Mouse (Mus musculus): ENCODE results near the gene Bahcc1. TPM values are rescaled to one million over a fixed set of nuclear protein-coding genes. Genes with fewer than 3 reads are reported as not detected.

Bahcc1 gene
- total RNA-seq, 2 experiments from 2014 or later = 3.5 to 5.0 TPM

DNA sequence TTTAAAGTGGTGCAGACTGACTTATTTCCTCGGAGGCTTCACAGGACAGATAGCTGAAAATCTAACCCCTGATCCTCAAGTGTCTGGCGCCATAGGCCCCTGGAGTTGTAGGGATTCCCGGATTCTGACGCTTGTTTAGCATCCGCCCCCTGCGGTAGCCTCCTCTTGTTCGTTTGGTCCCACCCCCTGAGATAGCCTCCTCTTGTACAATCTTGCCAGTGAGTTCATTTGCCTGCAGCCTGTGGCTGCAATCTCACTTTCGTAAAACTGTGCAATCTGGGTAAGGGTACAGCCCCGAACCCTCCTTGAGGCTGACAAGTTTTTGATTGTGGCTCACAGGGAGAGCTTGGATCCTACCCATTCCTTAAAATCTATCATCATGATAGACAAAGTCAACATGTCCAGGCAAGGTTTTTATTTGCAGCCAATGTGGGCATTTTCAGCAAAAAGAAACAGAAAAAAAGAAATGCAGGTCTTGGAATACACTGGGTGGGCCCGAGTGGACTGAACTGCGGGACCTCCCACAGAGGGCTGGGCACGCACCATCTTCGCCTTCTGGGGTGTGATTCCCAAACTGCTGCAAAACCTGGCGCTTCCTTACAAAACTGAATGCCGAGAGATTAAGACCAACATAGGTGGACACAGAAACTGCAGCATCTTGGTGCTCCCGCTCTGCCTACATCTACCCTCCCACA is 82.1 kb downstream of the Bahcc1 start:
- DNase-seq = no peak

GRCm38 (mm10) chr11:120315416-120315761 is 82.6 kb downstream of the Bahcc1 start:
- DNase-seq = no peak

DNA sequence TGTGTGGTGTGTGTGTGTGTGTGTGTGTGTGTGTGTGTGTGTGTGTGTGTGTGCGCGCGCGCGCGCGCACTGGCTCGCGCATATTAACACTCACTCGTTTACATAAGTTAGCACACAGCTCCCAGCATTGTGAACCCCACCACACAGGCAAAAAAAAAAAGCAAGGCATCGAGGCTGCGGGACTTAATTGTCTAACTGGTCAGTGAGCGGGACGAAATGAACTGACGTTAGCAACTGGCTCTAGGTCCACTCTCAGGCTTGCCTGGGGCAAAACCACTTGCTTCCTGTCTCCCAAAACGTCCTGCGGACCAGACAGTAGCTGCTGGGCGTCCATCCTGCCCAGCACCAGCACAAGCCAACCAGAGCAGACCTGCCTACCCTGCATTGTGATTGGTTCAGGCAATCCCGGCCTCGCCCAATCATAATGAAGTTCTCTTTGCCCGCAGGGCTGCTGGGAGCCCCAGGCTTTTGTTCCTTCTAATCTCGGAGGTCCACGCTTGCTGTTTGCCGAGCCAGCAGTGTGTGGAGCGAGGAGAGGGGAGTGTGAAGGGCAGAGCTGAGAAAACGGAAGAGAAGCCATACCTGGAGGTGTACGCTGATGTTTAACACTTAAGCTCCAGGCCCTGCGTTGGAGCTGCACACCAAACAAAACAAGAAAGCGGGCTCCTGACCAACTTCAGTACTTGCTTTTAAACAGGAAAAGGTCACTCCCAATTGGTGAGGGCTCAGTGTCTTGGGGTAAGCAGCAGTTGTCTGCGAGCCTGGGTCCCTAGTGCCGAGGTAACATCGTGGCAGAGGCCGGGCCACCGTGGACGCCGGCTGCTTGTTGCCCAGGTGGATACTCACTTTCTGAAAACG is 83.3 kb downstream of the Bahcc1 start:
- peak; percentile 93 to 98 for DNase-seq

- no peak for DNase-seq
These were observed 84.0 kb downstream of the Bahcc1 start for GRCm38 (mm10) chr11:120316690-120317254.

- no peak for DNase-seq
These were observed 84.7 kb downstream of the Bahcc1 start for GRCm38 (mm10) chr11:120317456-120317855.

GRCm38 (mm10) chr11:120319310-120319709 is 86.6 kb downstream of the Bahcc1 start:
- DNase-seq = no peak

DNA sequence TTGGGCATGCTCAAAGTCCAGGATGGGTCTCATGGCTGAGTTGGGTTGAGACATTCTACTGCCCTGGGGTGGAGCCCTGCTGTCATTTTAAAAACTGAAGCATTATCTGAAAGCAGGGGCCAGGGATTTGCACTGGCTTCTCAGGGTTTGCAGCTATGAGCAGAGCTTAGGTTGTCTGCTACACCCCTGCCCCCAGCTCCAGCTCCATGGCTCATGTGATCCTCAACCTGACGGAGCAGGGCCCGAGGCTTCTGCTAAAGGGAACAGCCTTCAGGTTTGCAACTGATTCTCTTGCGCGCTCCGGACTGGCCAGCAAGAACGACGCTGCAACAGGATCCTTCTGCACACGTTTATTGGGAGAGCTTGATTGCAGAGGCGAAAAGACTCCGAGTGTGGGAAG is 87.4 kb downstream of the Bahcc1 start:
- DNase-seq = no peak

GRCm38 (mm10) chr11:120335431-120336021 is 102.8 kb downstream of the Bahcc1 start:
- DNase-seq = peak in 1 of 2 experiments; percentile 14

DNA sequence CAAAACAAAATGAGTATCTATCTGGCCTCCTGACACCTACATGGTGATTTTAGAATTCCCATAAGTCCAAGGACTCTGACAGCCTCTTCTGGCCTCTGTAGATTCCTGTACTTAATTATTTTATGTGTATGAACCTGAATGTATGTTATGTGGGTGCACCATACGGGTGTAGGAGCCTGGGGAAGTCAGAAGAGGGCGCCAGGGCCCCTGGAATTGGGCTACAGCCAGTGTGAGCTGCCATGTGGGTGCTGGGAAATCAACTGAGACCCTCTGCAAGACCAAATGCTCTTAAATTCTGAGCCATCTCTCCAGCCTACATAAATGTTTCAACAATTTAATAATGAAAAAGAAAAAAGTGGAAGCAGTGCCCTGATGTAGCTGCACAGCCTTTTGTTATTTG is 104.7 kb downstream of the Bahcc1 start:
- DNase-seq = no peak

GRCm38 (mm10) chr11:120338786-120339185 is 106.0 kb downstream of the Bahcc1 start:
- DNase-seq = no peak

- DNase-seq = no peak
These were observed 107.3 kb downstream of the Bahcc1 start for GRCm38 (mm10) chr11:120339978-120340513.

GRCm38 (mm10) chr11:120341661-120342060 is 108.9 kb downstream of the Bahcc1 start:
- no peak for DNase-seq

Small RNAs within 50 kb of the gene (microRNA-seq; reads per million reads assigned to microRNA genes)
- gene Gm47297 = 0 reads per million in 2 experiments

Other genes with a start within 250 kb of the Bahcc1 start
- gene Aatk, start 185.8 kb upstream of the Bahcc1 start, total RNA-seq (2021) = 1 to 10 TPM; 3.8 to 4.3 TPM
- 10 to 100 TPM in 1 of 2 experiments, 1 to 10 TPM in 1; 6.5 to 10.5 TPM for gene Cep131, start 146.1 kb upstream of the Bahcc1 start, total RNA-seq (2021)
- gene Tepsin, start 134.2 kb upstream of the Bahcc1 start, total RNA-seq (2021) = 1 to 10 TPM; 5.9 to 8.2 TPM
- 10 to 100 TPM; 85.2 to 94.9 TPM for gene Ndufaf8, start 134.0 kb upstream of the Bahcc1 start, total RNA-seq (2021)
- 10 to 100 TPM; 89.2 to 93.9 TPM for gene Slc38a10, start 81.6 kb upstream of the Bahcc1 start, total RNA-seq (2021)
- 100 to 1,000 TPM; 286 to 296 TPM for gene Actg1, start 115.6 kb downstream of the Bahcc1 start, total RNA-seq (2021)
- gene Fscn2, start 128.6 kb downstream of the Bahcc1 start, total RNA-seq (2021) = not detected
- gene Faap100, start 145.8 kb downstream of the Bahcc1 start, total RNA-seq (2021) = 10 to 100 TPM; 10.6 to 11.7 TPM
- 10 to 100 TPM; 62.0 to 65.2 TPM for gene Nploc4, start 204.8 kb downstream of the Bahcc1 start, total RNA-seq (2021)
- gene Tspan10, start 209.7 kb downstream of the Bahcc1 start, total RNA-seq (2021) = 1 to 10 TPM; 1.0 to 2.3 TPM
- gene Pde6g, start 220.6 kb downstream of the Bahcc1 start, total RNA-seq (2021) = under 1 TPM in 1 of 2 experiments, not detected in 1; 0.57 TPM
- 10 to 100 TPM; 58.1 to 70.3 TPM for gene Oxld1, start 225.1 kb downstream of the Bahcc1 start, total RNA-seq (2021)
- 1 to 10 TPM; 6.0 to 7.3 TPM for gene Ccdc137, start 225.2 kb downstream of the Bahcc1 start, total RNA-seq (2021)
- gene Arl16, start 234.7 kb downstream of the Bahcc1 start, total RNA-seq (2021) = 10 to 100 TPM; 10.1 to 12.0 TPM

Data from heart, adult 18-20 months (tissue).